Mouse (Mus musculus) heart, embryonic 16.5 days (tissue): Measurements from ENCODE around the gene Mecp2. TPM values are rescaled to one million over a fixed set of nuclear protein-coding genes. Genes with fewer than 3 reads are reported as not detected.
A peak's percentile ranks its signal among the peaks of the same experiment; 100 is the strongest.

Source experiments
- ATAC-seq: fragments of 200-750 bp; cut with Nextera tagmentation; replicated peaks from 2 replicates; pipeline ENCODE4 v1.8.0; 2017; ENCODE audit warnings: moderate number of reproducible peaks; ENCODE audit not compliant: insufficient read depth, low FRiP score; ENCODE audit errors: extremely low read depth
- H3K27ac ChIP-seq: fragments of 300-500 bp; sonication (generic); 2 replicates; pipeline ENCODE4 v1.5.1; 2014; ENCODE audit warnings: mild to moderate bottlenecking, low read length, control low read depth, moderate library complexity
- H3K27me3 ChIP-seq: fragments of 300-500 bp; sonication (generic); 2 replicates; pipeline ENCODE4 v1.6.1; 2014; ENCODE audit warnings: low read length, mixed read lengths; ENCODE audit not compliant: control insufficient read depth, insufficient read depth
- H3K36me3 ChIP-seq: fragments of 300-500 bp; sonication (generic); 2 replicates; pipeline ENCODE4 v1.6.1; 2014; ENCODE audit not compliant: control insufficient read depth, insufficient read depth
- H3K4me1 ChIP-seq: fragments of 300-500 bp; sonication (generic); 2 replicates; pipeline ENCODE4 v1.6.1; 2014; ENCODE audit warnings: low read length, mixed read lengths; ENCODE audit not compliant: control insufficient read depth, insufficient read depth
- H3K4me2 ChIP-seq: fragments of 300-500 bp; sonication (generic); 2 replicates; pipeline ENCODE4 v1.6.1; 2014; ENCODE audit warnings: low read depth, mild to moderate bottlenecking, control low read depth, low read length
- H3K4me3 ChIP-seq: fragments of 300-500 bp; sonication (generic); 2 replicates; pipeline ENCODE4 v1.5.1; 2014; ENCODE audit warnings: mild to moderate bottlenecking, control low read depth, low read length
- H3K9ac ChIP-seq: fragments of 300-500 bp; sonication (generic); 2 replicates; pipeline ENCODE4 v1.6.1; 2014; ENCODE audit warnings: low read length, control low read depth
- H3K9me3 ChIP-seq: fragments of 300-500 bp; sonication (generic); replicated peaks from 2 replicates; pipeline ENCODE4 v1.6.1; 2016; ENCODE audit warnings: low read length; ENCODE audit not compliant: control insufficient read depth
- WGBS: fragments of 180-500 bp; shearing (Covaris S2); extraction: QIAGEN DNeasy Blood & Tissue Kit; methylation state at CpG from one replicate; pipeline ENCODE4 v1.1.7; 2014; 5-methylcytosine and 5-hydroxymethylcytosine counted together
- polyA plus RNA-seq: library from polyadenylated mRNA; unstranded; fragments of >200 nt; fragmentation: Nextera tagmentation; extraction: Ambion mirVana; gene quantifications from 2 replicates; pipeline ENCODE4 v1.2.1, GENCODE M21; 2015

Gene Mecp2
- polyA plus RNA-seq, 1 experiment from 2014 or later = 11.3 TPM

DNA sequence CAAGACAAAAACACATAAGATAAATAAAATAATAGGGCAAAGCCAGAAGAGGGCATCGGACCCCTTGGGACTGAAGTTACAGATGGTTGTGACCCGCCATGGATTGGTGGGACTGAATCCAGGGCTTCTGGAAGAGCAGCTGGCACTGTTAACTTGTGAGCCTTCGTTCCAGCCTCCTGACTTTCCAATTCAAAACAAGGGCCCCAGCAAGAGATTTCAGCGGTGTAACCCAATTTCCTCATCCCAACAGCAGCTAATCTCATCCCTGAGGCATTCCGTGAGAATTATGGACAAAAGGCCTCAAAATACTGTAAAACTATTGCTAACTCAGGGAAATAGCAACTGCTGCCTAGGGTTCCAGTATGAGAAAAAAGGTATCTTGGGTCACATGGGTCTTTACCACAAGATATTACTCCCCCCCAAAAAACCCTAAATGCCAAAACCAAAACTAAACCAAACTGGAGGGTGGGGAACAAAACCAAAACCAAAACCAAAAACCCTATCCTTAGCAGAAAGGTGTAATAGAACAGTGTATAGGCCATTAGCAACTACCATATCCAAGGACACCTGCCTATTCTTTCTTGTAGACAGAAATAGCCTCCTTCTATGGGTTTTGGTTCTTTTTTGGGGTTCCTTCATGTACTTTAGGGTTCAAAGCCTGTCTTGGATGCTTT is 97.3 kb downstream of the Mecp2 start:
- Histone ChIP-seq H3K4me1 (no peaks in the 10 kb centered on the region), H3K4me3 (no peak overlapping the region), H3K27ac (no peak overlapping the region), H3K9me3 (no peaks in the 10 kb centered on the region), H3K27me3 (no peaks in the 10 kb centered on the region; the same call in 1 of the 2 replicates), H3K36me3 (peaks cover 13% of the 10 kb centered on the region), H3K4me2 (no peak overlapping the region), H3K9ac (no peak overlapping the region)
- 78% methylated on average over 5 of the region's 5 CpGs for WGBS
- ATAC-seq = no peak

DNA sequence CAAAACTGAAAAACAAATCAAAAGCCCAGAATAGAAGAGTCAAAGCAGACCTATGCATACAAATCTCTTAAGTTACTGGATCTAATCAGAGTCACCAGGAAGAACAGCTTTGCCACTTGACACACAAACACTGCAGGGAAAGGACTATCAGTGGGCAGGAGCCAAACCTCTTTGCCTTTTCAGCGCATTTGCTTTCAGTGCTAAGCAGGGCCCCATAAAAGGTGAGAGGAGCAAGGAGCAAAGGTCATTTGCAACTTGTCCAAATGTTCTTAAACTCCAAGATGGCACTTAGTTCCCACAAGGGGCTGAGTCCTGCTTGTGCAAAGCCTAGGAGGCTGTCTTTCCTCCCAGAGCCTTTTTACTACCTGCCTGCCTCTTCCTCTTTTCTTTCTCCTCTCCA is 105.2 kb downstream of the Mecp2 start:
- no peak overlapping the region for H3K4me3 ChIP-seq
- H3K27ac ChIP-seq = peak overlapping the region; percentile 59
- H3K4me2 ChIP-seq = no peak overlapping the region
- peaks cover 12% of the 10 kb centered on the region for H3K4me1 ChIP-seq
- H3K9me3 ChIP-seq = no peaks in the 10 kb centered on the region
- no peak overlapping the region for H3K9ac ChIP-seq
- H3K36me3 ChIP-seq = peaks cover 2% of the 10 kb centered on the region
- no peaks in the 10 kb centered on the region for H3K27me3 ChIP-seq
- ATAC-seq = no peak
- 43% methylated on average over 1 of the region's 1 CpGs for WGBS

DNA sequence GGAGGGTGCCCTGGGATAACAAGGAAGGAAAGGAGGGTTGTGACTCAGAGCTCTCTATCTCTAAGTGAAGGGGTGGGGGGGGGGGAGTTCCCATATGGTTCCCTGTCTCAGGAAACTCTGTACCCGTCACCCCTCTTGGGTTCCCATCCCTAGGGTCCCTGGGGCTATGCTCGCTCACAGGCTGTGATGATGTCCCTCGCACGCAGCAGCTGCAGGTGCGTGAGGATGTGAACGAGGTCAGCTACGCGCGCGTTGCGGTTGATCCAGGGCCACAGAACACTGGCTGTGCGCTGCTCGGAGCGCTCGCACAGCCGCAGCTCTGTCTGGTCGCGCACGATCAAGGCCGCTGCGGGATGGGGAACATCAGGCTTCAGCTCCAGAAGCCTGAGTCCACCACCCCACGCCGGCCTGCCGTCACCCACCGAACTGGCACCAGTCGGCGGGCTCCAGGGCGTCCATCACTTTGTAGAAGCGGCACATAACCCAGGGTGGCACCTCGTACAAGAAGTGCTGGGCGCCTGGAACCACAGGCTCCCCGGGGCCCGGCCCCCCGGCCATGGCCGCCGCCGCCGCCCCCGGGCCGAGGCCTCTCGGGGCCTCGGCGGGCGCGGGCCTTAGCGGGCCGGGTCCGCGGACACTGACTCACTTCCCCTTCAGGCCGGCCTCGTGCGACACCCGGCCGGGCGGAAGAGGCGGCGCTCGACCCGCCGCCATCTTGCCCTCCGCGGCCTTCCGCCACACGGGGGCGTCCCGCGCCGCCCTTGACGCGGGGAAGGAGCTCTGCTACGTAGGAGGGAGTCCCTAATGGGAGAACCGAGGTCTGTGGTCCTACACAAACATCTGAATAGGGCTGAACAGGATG is 111.7 kb downstream of the Mecp2 start, which contains the start of gene Irak1:
TSS of gene Irak1 (minus strand) at position 731 of the 862 bp plus-strand sequence.
- Histone ChIP-seq H3K4me3 (peak within 1 kb of the TSS; percentile 74), H3K9ac (peak within 1 kb of the TSS; percentile 86), H3K9me3 (no peaks in the 10 kb centered on the region), H3K36me3 (peaks cover 8% of the 10 kb centered on the region), H3K27me3 (no peaks in the 10 kb centered on the region; the same call in 1 of the 2 replicates), H3K4me1 (peaks cover 5% of the 10 kb centered on the region), H3K4me2 (peak within 1 kb of the TSS; percentile 72), H3K27ac (peak within 1 kb of the TSS; percentile 80)
- ATAC-seq = peak; percentile 88
- WGBS = 9% methylated on average over 56 of the region's 72 CpGs

DNA sequence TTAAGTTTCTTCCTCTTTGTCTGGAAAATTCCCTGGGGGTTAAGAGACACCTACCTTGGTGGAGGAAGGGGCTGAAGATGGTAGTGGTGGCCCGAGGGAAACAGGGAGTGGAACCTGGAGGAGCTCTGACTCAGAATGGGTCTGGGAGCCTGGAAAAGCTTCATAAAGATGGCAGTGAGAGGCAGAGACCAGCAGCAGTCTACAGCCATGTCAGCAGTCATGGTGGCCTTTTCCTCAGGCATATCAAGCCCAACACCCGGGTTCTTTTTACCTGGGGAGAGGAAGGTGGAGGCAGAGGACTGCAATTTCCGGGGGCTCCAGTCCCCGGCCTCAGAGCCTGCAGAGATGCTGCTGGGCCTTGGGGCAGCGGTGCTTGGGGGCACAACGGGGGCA is 112.4 kb downstream of the Mecp2 start:
- peak overlapping the region; percentile 86 for H3K9ac ChIP-seq
- ATAC-seq = no peak
- peak overlapping the region; percentile 74 for H3K4me3 ChIP-seq
- H3K27me3 ChIP-seq = no peaks in the 10 kb centered on the region; the same call in 1 of the 2 replicates
- H3K4me2 ChIP-seq = peak overlapping the region; percentile 72
- H3K27ac ChIP-seq = no peak overlapping the region
- 20% methylated on average over 6 of the region's 6 CpGs for WGBS
- peaks cover 12% of the 10 kb centered on the region for H3K36me3 ChIP-seq
- peaks cover 5% of the 10 kb centered on the region for H3K4me1 ChIP-seq
- H3K9me3 ChIP-seq = no peaks in the 10 kb centered on the region

DNA sequence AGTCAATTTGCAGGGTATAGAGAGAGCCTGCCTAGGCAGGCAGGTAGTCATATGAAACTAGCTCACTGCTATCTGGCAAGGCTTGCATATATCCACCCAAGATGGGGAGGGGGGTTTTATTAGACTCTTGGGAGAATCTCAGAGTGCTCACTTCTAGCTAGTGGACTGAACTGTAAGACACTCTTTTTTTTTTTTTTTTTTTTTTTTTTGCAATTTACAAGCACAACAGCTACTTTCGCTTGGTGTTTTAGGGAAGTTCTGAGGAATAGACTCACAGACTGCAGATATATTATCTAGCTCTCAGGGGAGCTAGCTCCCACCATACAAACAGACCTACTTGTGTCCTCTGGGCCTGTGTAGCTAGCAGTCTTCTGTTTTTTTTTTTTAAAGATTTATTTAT is 120.6 kb downstream of the Mecp2 start:
- no peak for ATAC-seq
- 85% methylated on average over 1 of the region's 1 CpGs for WGBS
- no peaks in the 10 kb centered on the region for H3K4me1 ChIP-seq

DNA sequence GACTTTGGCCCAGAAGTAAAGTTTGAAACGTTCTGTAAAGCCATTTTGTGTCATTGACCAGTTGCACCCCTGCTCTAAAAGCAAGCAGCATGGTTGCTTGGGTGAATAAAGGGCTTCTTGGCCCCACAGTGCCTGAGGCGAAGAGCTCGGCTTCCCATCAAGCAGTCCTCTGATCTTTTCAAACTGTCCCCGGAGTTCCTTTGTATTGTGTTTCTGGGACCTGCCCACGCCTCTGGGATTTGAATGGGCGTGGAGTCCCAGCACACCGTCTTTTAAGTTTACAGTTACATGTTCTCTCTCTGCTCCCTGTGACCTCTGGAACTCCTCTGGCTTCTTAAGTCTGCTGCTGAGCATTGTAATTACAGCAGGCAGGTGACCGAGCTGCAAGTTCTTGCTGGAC is 127.1 kb downstream of the Mecp2 start:
- no peak overlapping the region for H3K27ac ChIP-seq
- H3K36me3 ChIP-seq = no peaks in the 10 kb centered on the region
- no peak overlapping the region for H3K4me3 ChIP-seq
- H3K4me1 ChIP-seq = no peaks in the 10 kb centered on the region
- H3K9me3 ChIP-seq = no peaks in the 10 kb centered on the region
- ATAC-seq = no peak
- H3K9ac ChIP-seq = no peak overlapping the region
- no peak overlapping the region for H3K4me2 ChIP-seq
- WGBS = 57% methylated on average over 8 of the region's 8 CpGs
- no peaks in the 10 kb centered on the region for H3K27me3 ChIP-seq

More for the DNA sequence above, 120.6 kb downstream of the Mecp2 start:
- Histone ChIP-seq H3K9me3 (no peaks in the 10 kb centered on the region), H3K36me3 (peaks cover 16% of the 10 kb centered on the region), H3K27me3 (no peaks in the 10 kb centered on the region), H3K4me3 (no peak overlapping the region), H3K4me2 (no peak overlapping the region), H3K9ac (no peak overlapping the region), H3K27ac (no peak overlapping the region)

DNA sequence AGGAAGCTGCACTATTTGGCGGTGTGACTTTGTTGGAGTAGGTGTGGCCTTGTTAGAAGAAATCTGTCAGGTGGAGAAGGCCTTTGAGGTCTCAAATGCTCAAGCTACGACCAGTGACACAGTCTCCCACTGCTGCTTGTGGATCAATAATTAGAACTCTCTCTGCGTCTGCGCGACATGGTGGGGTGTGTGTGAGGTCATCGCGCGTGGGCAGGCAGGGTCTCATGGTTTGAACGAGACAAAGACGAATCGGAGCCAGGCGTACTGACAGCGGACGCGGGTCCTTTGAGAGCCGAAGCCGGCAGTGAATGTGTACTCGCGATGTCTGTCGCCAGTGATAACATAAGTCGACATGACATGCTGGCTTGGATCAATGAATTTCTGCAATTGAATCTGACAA is 128.8 kb downstream of the Mecp2 start:
- no peaks in the 10 kb centered on the region for H3K9me3 ChIP-seq
- no peaks in the 10 kb centered on the region for H3K4me1 ChIP-seq
- no peak overlapping the region for H3K4me3 ChIP-seq
- no peak overlapping the region for H3K9ac ChIP-seq
- H3K36me3 ChIP-seq = no peaks in the 10 kb centered on the region
- H3K4me2 ChIP-seq = no peak overlapping the region
- ATAC-seq = no peak
- WGBS = 72% methylated on average over 21 of the region's 21 CpGs
- H3K27ac ChIP-seq = no peak overlapping the region
- H3K27me3 ChIP-seq = no peaks in the 10 kb centered on the region

DNA sequence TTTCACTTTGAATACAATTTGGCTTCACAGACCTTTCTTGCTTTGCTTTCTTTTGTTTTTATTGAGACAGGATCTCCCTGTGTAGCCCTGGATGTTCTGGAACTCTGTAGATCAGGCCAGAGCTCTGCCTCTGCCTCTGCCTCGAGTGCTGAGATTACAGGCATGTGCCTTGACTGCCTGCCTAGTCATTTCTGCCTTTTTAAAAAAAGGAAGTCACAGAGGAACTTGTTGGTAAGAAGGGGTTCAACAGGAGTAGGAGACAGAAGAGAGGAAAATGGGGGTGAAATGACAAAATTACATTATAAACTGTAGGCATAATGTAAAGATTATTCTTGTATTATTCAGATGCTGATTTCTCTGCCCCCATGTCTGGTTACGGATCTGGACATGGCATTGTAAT is 131.5 kb downstream of the Mecp2 start:
- no peak for ATAC-seq
- Histone ChIP-seq H3K9ac (no peak overlapping the region), H3K36me3 (no peaks in the 10 kb centered on the region), H3K4me2 (no peak overlapping the region), H3K4me3 (no peak overlapping the region), H3K9me3 (no peaks in the 10 kb centered on the region), H3K4me1 (no peaks in the 10 kb centered on the region), H3K27me3 (no peaks in the 10 kb centered on the region), H3K27ac (no peak overlapping the region)
- 59% methylated on average over 2 of the region's 2 CpGs for WGBS

DNA sequence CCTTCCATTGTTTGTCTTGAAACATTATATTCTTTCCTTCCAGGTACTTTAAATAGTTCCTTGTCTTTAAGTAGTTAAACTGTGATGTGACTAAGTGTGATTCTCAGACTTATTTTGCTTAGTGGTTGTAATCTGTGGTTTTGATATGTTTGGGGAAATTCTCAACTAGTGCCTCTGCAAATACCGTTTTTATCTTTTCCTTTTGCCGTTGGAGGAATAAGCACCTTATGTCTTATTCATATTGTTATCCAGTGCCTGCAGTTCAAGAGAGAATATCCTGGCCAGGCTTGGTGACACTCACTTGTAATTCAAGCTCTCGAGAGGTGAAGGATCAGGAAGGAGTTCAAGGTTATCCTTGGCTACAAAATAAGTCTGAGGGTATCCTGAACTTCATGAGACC is 134.1 kb downstream of the Mecp2 start:
- Histone ChIP-seq H3K9me3 (no peaks in the 10 kb centered on the region), H3K27ac (no peak overlapping the region), H3K4me2 (no peak overlapping the region), H3K4me1 (no peaks in the 10 kb centered on the region), H3K27me3 (no peaks in the 10 kb centered on the region), H3K9ac (no peak overlapping the region), H3K36me3 (no peaks in the 10 kb centered on the region), H3K4me3 (no peak overlapping the region)
- 68% methylated on average over 3 of the region's 3 CpGs for WGBS
- ATAC-seq = no peak
